Mouse (Mus musculus) mouse embryonic stem cell (cell line): Measurements from ENCODE around the gene Rnf225.

Experiments used
- in situ Hi-C, 2 experiments: fragments of 300-500 bp; cut with MboI; formaldehyde crosslinking; loops; 1 replicate in 1 of 2; 3 replicates in 1 of 2; pipeline ENCODE4 v1.14.3; 2019 to 2020; ENCODE audit warnings: low sequenced_read_pairs in 2 of 2, low pct_unique_long_range_greater_than_20kb in 1 of 2, mixed read lengths in 1 of 2; ENCODE audit not compliant: unreplicated experiment in 1 of 2

The Rnf225 gene

DNA sequence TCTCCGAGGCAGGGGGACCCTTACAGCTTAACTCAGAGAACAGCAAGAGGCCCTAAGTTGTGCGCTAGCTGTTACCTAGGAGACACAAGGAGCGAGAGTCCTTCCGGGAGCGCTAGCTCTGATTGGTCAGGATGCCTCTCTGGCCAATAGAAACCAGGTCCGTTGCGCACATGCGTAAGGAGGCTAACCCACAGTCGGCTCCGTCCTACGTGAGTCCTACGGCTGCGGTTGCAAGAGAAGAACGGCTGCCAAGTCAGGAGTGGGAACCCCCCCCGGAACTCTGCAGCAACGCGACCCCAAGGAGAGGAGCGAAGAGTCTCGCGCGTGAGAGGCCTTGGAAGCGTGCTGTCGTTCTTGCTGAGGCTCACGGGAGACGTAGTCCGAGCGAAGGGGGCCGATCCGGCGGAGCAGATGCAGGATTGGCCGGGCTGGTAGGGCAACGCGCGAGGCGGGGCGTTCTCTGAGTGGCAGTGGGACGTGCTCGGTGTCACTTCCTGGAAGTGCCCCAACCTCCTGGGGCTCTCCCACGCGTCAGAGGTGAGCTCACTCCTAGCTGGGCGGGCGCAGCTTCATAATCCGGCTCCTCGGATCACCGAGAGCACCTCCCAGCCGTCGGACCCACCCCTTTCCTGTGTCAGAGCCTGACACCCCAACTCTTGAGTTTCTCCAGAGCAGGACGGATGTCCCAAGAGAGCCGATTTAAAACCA is 50.6 kb downstream of the Rnf225 start, which contains the start of gene Zfp446:
TSS of gene Zfp446 (plus strand) at position 167 of the 708 bp plus-strand sequence.
- in situ Hi-C loops = no loop called here

DNA sequence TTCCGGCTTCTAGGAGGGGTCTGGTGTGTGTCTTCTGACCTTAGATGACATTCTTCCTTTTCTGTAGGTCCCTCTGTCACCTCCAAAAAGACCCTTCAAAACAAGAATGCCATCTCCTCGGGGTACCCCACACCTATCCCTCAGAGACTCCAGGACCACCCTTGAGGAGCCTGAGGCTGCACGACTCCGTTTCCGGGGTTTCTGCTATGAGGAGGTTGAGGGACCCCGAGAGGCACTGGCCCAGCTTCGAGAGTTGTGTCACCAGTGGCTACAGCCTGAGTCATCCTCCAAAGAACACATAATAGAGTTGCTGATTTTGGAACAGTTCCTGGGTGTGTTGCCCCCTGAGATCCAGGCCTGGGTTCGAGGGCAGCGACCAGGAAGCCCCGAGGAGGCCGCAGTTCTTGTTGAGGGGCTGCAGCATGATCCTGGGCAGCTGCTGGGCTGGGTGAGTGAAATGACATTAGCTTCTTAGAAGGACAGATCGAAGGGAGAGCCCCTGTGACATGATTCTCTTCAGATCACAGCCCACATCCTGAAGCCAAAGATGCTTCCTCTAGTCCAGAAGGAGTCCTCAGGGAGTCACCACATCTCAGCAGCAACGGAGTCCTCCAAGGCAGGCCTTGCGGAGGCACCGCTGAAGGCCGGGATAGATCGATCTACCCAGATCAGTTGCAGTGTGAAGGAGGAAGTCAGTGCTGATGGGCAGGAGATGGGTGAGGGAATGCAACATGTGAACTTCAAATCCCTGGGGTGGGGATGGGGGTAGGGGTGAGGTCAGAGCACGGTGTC is 51.9 kb downstream of the Rnf225 start:
- in situ Hi-C loops = no loop called here

GRCm38 (mm10) chr7:12979776-12980175 is 52.6 kb downstream of the Rnf225 start:
- in situ Hi-C loops = no loop called here

GRCm38 (mm10) chr7:12980291-12980690 is 53.1 kb downstream of the Rnf225 start:
- in situ Hi-C loops = no loop called here
